Mouse (Mus musculus) lung, embryonic 16.5 days (tissue): Measurements from ENCODE around the gene Snu13. TPM values are rescaled to one million over a fixed set of nuclear protein-coding genes. Genes with fewer than 3 reads are reported as not detected.

Experiments used
- ATAC-seq: fragments of 200-750 bp; cut with Nextera tagmentation; 2 replicates; pipeline ENCODE4 v1.8.0; 2017; ENCODE audit warnings: low read depth, mild to moderate bottlenecking, moderate library complexity
- H3K27ac ChIP-seq: fragments of 300-500 bp; sonication (generic); 2 replicates; pipeline ENCODE4 v1.5.1; 2014; ENCODE audit warnings: mild to moderate bottlenecking, control low read depth, low read length
- H3K27me3 ChIP-seq: fragments of 300-500 bp; sonication (generic); 2 replicates; pipeline ENCODE4 v1.6.1; 2014; ENCODE audit warnings: low read depth, low read length, mixed read lengths; ENCODE audit not compliant: control insufficient read depth, insufficient read depth
- H3K36me3 ChIP-seq: fragments of 300-500 bp; sonication (generic); 2 replicates; pipeline ENCODE4 v1.6.1; 2014; ENCODE audit warnings: low read length; ENCODE audit not compliant: control insufficient read depth, insufficient read depth
- H3K4me1 ChIP-seq: fragments of 300-500 bp; sonication (generic); replicated peaks from 2 replicates; pipeline ENCODE4 v1.6.1; 2014; ENCODE audit warnings: low read length, mixed read lengths; ENCODE audit not compliant: control insufficient read depth, insufficient read depth
- H3K4me2 ChIP-seq: fragments of 300-500 bp; sonication (generic); 2 replicates; pipeline ENCODE4 v1.6.1; 2014; ENCODE audit warnings: low read depth, low read length, control low read depth
- H3K4me3 ChIP-seq: fragments of 300-500 bp; sonication (generic); 2 replicates; pipeline ENCODE4 v1.5.1; 2014; ENCODE audit warnings: mild to moderate bottlenecking, low read length, control low read depth
- H3K9ac ChIP-seq: fragments of 300-500 bp; sonication (generic); 2 replicates; pipeline ENCODE4 v1.6.1; 2014; ENCODE audit warnings: low read length, control low read depth
- H3K9me3 ChIP-seq: fragments of 300-500 bp; sonication (generic); 2 replicates; pipeline ENCODE4 v1.6.1; 2016; ENCODE audit warnings: low read length; ENCODE audit not compliant: control insufficient read depth
- WGBS: fragments of 180-500 bp; shearing (Covaris S2); extraction: QIAGEN DNeasy Blood & Tissue Kit; methylation state at CpG from one replicate; pipeline ENCODE4 v1.1.7; 2014; 5-methylcytosine and 5-hydroxymethylcytosine counted together
- polyA plus RNA-seq: library from polyadenylated mRNA; unstranded; fragments of >200 nt; fragmentation: Nextera tagmentation; extraction: Ambion mirVana; gene quantifications from 2 replicates; pipeline ENCODE4 v1.2.1, GENCODE M21; 2015

Gene Snu13
- polyA plus RNA-seq, 1 experiment from 2014 or later, result 260 TPM

DNA sequence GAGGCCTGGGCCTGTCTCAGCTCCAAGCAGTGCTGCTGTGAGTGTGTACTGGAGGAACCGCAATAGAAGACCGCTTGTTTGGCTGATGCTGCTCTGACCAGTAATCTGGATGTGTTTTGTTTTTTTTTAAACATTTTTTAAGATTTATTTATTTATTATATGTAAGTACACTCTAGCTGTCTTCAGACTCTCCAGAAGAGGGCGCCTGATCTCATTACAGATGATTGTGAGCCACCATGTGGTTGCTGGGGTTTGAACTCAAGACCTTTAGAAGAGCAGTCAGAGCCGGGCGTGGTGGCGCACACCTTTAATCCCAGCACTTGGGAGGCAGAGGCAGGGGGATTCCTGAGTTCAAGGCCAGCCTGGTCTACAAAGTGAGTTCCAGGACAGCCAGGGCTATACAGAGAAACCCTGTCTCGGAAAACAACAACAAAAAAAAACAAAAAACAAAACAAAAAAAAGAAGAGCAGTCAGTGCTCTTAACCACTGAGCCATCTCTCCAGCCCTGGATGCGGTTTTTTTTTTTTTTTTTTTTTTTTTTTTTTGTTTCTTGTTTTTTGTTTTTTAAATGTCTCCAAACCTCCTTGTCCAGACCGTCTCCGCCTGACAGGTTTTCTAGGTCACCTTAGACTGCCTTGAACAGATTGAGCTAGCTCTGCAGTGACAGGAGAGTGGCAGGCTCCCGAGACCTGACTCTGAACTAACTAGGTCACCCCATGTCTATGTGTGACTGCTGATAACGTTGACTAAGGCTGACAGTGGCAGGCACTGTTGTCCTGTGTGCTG is 11.3 kb downstream of the Snu13 start:
- no peak for ATAC-seq
- Histone ChIP-seq H3K27me3 (no peaks in the 10 kb centered on the region), H3K9me3 (no peaks in the 10 kb centered on the region), H3K4me1 (no peaks in the 10 kb centered on the region), H3K9ac (no peak overlapping the region), H3K4me3 (no peak overlapping the region), H3K4me2 (no peak overlapping the region), H3K27ac (no peak overlapping the region), H3K36me3 (peaks cover 14% of the 10 kb centered on the region)
- 76% methylated on average over 12 of the region's 12 CpGs for WGBS

DNA sequence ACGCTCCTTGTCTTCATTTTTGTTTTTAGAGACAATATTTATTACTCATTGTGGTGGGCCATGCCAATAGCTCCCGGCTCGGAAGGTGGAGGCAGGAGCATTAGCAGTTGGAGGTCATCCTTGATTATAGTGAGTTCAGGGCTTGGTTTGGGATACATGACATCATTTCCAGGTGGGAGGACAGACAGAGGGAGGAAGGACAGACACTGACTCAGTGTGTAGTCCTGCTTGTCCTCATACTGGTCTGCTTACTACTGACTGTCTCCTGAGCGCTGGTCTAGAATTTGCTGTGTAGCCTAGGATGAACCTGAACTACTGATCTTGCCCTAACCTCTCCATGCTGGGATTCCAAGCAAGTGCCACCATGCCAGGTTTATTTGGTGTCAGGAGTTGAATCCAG is 13.6 kb downstream of the Snu13 start, which contains the start of gene Desi1:
TSS of gene Desi1 (minus strand) at position 101 of the 400 bp plus-strand sequence.
- Histone ChIP-seq H3K27ac (no peak within 1 kb of the TSS), H3K36me3 (peaks cover 11% of the 10 kb centered on the region), H3K9ac (no peak within 1 kb of the TSS), H3K4me1 (no peaks in the 10 kb centered on the region), H3K4me3 (no peak within 1 kb of the TSS), H3K27me3 (no peaks in the 10 kb centered on the region), H3K4me2 (no peak within 1 kb of the TSS), H3K9me3 (no peaks in the 10 kb centered on the region)
- no peak for ATAC-seq
- WGBS, result 86% methylated on average over 4 of the region's 4 CpGs

DNA sequence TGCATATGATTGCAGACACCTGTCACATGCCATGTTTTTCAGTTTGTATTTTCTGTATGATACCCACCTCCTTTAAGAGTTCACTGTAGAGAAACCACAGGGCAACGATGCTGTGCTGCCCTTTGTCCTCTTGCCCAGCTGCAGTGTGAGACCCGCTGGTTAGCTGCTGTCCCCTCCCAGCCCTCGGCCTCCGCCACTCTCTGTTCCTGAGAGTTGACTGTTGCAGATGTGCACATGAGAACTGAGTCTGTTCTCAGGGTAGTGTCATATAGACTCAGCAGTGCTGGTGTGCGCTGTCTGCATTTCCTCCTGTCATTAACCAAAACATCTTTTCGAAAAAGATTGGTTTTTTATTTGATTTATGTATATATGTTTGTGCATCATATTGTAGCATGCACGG is 15.0 kb downstream of the Snu13 start:
- H3K9ac ChIP-seq, result no peak overlapping the region
- no peak overlapping the region for H3K4me2 ChIP-seq
- H3K9me3 ChIP-seq, result no peaks in the 10 kb centered on the region
- H3K36me3 ChIP-seq, result peaks cover 18% of the 10 kb centered on the region
- no peak for ATAC-seq
- no peaks in the 10 kb centered on the region for H3K4me1 ChIP-seq
- H3K27me3 ChIP-seq, result no peaks in the 10 kb centered on the region
- H3K27ac ChIP-seq, result no peak overlapping the region
- H3K4me3 ChIP-seq, result no peak overlapping the region
- WGBS, result 85% methylated on average over 7 of the region's 7 CpGs

DNA sequence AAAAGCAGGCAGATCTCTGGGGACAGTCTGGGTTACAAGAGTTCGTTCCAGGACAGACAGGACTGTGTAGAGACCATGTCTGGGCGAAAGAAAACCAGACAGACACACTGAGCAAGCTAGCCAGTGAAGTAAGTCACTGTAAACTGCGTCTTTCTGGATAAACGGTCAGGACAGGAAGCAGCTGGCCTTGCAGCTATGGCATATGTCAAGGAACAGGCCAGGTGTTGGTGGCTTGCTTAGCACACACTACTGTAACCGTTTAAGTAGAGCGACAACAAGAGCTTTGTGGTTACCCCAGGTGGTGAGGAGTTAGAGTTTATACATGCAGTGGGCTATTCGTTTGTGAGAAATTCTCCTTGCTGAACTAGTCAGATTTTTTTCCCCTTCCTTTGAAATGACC is 19.7 kb downstream of the Snu13 start:
- Histone ChIP-seq H3K4me2 (no peak overlapping the region), H3K4me1 (no peaks in the 10 kb centered on the region), H3K27me3 (no peaks in the 10 kb centered on the region), H3K9me3 (no peaks in the 10 kb centered on the region), H3K9ac (no peak overlapping the region), H3K4me3 (no peak overlapping the region), H3K27ac (no peak overlapping the region), H3K36me3 (peaks cover 41% of the 10 kb centered on the region)
- no peak for ATAC-seq
- WGBS, result 81% methylated on average over 7 of the region's 7 CpGs

DNA sequence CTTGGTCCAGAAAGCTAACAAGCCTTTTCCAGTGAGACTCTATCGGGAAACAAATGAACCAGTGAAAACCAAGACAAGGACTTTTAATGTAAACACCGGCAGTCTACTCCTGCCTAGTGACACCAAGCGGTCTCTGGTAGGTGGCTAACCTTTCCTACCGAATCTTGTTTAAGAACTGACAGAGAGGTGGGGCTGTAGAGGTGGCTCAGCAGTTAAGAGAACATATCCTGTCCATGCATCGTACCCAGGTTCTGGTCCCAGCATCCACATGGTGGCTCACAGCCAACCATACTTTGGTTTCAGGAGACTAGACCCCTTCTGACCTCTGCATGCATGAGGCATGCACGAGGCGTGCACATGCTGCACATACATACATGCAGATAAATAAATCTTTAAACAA is 20.1 kb downstream of the Snu13 start:
- no peak overlapping the region for H3K27ac ChIP-seq

DNA sequence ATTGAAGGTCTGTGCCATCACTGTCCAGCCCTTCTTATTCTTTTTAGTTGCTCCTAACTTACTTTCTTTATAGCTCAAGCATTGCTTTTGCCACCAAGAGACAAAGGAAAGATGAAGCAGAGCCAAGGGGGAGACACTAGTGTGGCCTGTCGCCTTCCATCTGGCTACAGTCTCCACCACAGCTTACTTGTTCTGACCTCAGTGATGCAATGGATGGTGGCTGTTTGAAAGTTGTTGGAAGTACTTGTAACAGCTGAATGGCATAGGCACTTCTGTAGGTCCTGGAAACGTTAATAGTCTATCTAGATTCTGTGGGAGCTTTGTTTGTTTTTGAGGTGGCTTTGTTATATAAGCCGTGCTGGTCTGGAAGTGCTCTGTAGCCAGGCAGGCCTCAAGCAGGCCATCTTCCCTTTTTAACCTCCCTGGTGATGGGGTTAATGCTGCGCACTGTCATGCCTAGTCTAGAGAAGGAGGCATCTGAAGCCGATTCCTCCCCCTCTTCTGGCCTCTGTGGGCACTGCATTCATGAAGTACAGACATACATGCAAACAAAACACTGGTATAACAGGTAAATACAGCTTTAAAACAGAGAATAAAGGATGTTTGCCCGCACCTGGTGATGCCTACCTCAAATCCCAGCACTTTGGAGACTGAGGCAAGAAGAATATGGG is 23.3 kb downstream of the Snu13 start:
- 78% methylated on average over 6 of the region's 6 CpGs for WGBS
- peaks cover 38% of the 10 kb centered on the region for H3K36me3 ChIP-seq
- H3K4me2 ChIP-seq, result no peak overlapping the region

More for the DNA sequence above, 20.1 kb downstream of the Snu13 start:
- no peak overlapping the region for H3K4me3 ChIP-seq
- no peak overlapping the region for H3K4me2 ChIP-seq
- H3K9ac ChIP-seq, result no peak overlapping the region
- WGBS, result 82% methylated on average over 7 of the region's 7 CpGs
- no peak for ATAC-seq
- H3K9me3 ChIP-seq, result no peaks in the 10 kb centered on the region
- peaks cover 41% of the 10 kb centered on the region for H3K36me3 ChIP-seq
- no peaks in the 10 kb centered on the region for H3K27me3 ChIP-seq
- H3K4me1 ChIP-seq, result no peaks in the 10 kb centered on the region

DNA sequence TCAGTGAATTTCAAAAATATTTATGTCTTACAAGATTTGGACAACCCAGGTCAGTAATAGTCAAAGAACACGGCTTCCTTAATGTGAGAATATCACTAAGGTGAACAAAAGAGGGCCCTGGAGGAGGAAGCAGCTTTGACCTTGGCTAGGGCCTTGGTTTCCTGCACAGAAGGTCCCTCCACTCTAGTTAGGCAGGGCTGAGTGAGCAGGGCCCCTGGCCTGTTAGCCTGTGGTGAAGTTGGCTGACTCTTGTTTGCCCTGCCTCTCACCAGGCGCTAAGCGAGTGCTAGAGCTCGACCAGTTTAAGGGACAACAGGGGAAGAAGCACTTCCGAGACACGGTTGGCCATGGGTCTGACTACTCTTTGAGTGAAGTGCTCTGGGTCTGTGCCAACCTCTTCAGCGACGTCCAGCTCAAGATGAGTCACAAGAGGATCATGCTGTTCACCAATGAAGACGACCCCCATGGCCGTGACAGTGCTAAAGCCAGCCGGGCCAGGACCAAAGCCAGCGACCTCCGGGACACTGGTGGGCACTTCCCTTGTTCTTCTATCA is 24.8 kb downstream of the Snu13 start:
- ATAC-seq, result no peak

More for the DNA sequence above, 23.3 kb downstream of the Snu13 start:
- Histone ChIP-seq H3K4me1 (no peaks in the 10 kb centered on the region), H3K27ac (no peak overlapping the region), H3K9ac (no peak overlapping the region), H3K9me3 (no peaks in the 10 kb centered on the region), H3K4me3 (no peak overlapping the region), H3K27me3 (no peaks in the 10 kb centered on the region)
- no peak for ATAC-seq

DNA sequence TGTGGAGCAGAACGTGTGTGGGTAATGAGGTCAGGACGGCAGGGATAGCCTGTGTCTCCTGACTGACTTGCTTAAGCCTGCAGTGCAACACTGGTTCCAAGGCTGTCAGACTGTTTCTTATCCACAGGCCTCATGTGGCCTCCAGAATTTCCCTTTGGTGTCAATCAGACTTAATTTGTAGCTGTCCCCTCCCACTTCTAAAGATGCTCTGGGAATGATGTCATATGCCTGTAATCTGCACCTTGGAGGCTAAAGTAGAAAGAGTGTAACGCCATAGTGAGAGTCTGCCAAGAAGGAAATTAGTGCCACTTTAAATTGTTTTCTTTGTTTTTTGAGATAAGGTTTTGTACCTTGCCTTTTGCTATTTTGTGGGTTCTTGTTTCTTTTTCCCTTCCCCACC is 28.1 kb downstream of the Snu13 start:
- 82% methylated on average over 3 of the region's 3 CpGs for WGBS
- peaks cover 9% of the 10 kb centered on the region; the same call in 1 of the 2 replicates for H3K36me3 ChIP-seq
- peaks cover 12% of the 10 kb centered on the region for H3K4me1 ChIP-seq
- no peak overlapping the region for H3K27ac ChIP-seq
- no peaks in the 10 kb centered on the region for H3K9me3 ChIP-seq
- H3K4me2 ChIP-seq, result no peak overlapping the region
- no peak overlapping the region for H3K4me3 ChIP-seq
- H3K9ac ChIP-seq, result no peak overlapping the region
- H3K27me3 ChIP-seq, result no peaks in the 10 kb centered on the region
- ATAC-seq, result no peak

More for the DNA sequence above, 24.8 kb downstream of the Snu13 start:
- no peak overlapping the region for H3K4me3 ChIP-seq
- H3K9ac ChIP-seq, result no peak overlapping the region
- H3K27me3 ChIP-seq, result no peaks in the 10 kb centered on the region
- 66% methylated on average over 13 of the region's 13 CpGs for WGBS
- no peak overlapping the region for H3K4me2 ChIP-seq
- H3K9me3 ChIP-seq, result no peaks in the 10 kb centered on the region
- no peaks in the 10 kb centered on the region; the same call in 1 of the 2 replicates for H3K4me1 ChIP-seq
- H3K36me3 ChIP-seq, result peaks cover 31% of the 10 kb centered on the region
- no peak overlapping the region for H3K27ac ChIP-seq

DNA sequence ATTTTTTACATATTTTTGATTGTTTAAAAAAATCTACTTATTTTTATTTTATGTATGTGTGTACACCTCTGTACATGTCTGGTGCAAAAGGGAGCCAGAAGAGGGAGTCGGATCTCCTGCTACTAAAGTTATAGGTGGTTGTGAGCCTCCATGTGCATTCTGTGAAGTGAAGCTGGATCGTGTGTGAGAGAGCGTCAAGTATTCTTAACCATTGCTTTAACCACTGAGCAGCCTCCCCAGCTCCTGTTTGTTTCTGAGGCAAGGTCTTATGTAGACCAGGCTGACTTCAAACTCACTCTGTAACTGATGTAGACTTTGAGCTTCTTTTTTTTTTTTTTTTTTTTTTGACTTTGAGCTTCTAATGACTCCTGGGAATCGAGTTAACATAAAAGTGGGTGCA is 29.9 kb downstream of the Snu13 start:
- Histone ChIP-seq H3K4me1 (peaks cover 16% of the 10 kb centered on the region), H3K27me3 (no peaks in the 10 kb centered on the region), H3K9ac (no peak overlapping the region), H3K27ac (no peak overlapping the region), H3K4me3 (no peak overlapping the region), H3K9me3 (no peaks in the 10 kb centered on the region), H3K36me3 (peaks cover 5% of the 10 kb centered on the region; the same call in 1 of the 2 replicates), H3K4me2 (0 out of 2 replicates have a peak overlapping the region, but pooled peaks have one; percentile 18)
- 64% methylated on average over 4 of the region's 4 CpGs for WGBS
- no peak for ATAC-seq
